Mouse (Mus musculus): ENCODE data around the gene Calcrl.

DNA sequence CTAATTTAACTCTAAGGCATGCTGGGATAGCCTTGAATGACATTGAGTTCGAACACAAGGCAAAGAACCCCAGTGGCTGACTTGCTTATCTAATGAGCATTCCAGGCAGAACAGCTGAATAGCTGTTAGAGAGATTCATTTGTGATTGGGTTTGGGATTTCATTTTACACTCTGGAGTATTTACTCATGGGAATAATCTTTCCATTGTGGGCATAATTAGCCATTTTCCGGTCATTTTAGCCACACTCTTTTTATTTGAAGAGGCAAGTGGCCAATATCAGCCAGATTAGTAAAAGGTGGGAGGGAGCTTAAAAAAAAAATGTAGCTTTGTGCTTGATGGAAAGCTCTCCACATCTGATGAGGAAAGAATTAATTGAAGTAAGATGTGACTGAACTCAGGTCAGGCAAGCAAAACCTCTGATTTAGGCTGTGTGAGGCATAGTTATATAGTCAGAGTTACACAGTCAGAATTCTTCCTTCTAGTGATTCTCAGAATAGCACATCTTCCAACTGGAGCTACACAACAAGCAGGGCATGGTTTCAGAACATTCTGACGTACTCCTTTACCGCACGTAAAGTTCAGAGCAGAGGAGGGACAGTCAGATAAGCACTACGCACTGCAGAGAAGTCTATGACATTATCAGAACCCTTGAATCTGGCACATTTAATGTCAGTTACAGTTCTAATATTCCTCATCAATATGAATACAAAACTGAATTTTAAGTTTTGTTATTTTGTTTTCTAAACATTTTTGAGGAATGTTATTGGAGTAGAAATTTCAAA lies 40.1 kb downstream of the Calcrl start:
- TF ChIP-seq CTCF (IDR thresholded peaks at IDR 0.05; ENCODE audit: low read depth) (no peak), EP300 (optimal IDR thresholded peaks at IDR 0.05) (no peak)
